Mouse (Mus musculus): ENCODE measurements around the gene Igtp.

GRCm38 (mm10) chr11:58223751-58224150, 24.4 kb downstream of the Igtp start:
- TF ChIP-seq CTCF (IDR thresholded peaks at IDR 0.05; ENCODE audit: borderline replicate concordance, extremely low read depth, insufficient read depth, insufficient read length), result no peak
- TF ChIP-seq POLR2A (IDR thresholded peaks at IDR 0.05; ENCODE audit: borderline replicate concordance, extremely low read depth, insufficient read depth, insufficient read length, poor library complexity, severe bottlenecking), result no peak
